Mouse (Mus musculus) midbrain, postnatal 0 days (tissue): Measurements from ENCODE around the gene Tpk1. TPM values are rescaled to one million over a fixed set of nuclear protein-coding genes. Genes with fewer than 3 reads are reported as not detected.

Experiments used
- ATAC-seq: fragments of 200-750 bp; cut with Nextera tagmentation; 2 replicates; pipeline ENCODE4 v1.8.0; 2017; ENCODE audit warnings: moderate number of reproducible peaks, mild to moderate bottlenecking, moderate TSS enrichment, moderate library complexity; ENCODE audit not compliant: low FRiP score
- DNase-seq: peaks from one replicate; pipeline ENCODE4 v3.0.0-alpha.2; 2015; ENCODE audit warnings: low spot score
- H3K27ac ChIP-seq: fragments of 300-500 bp; sonication (generic); 2 replicates; pipeline ENCODE4 v1.5.1; 2014; ENCODE audit warnings: low read depth, mild to moderate bottlenecking, low read length, mixed read lengths
- H3K27me3 ChIP-seq: fragments of 300-500 bp; sonication (generic); 2 replicates; pipeline ENCODE4 v1.6.1; 2014; ENCODE audit warnings: low read length, control low read depth, mixed read lengths; ENCODE audit not compliant: insufficient read depth
- H3K36me3 ChIP-seq: fragments of 300-500 bp; sonication (generic); 2 replicates; pipeline ENCODE4 v1.6.1; 2014; ENCODE audit warnings: low read length, control low read depth, mixed read lengths; ENCODE audit not compliant: insufficient read depth
- H3K4me1 ChIP-seq: fragments of 300-500 bp; sonication (generic); 2 replicates; pipeline ENCODE4 v1.6.1; 2014; ENCODE audit warnings: mild to moderate bottlenecking, control low read depth, antibody characterized with exemption, low read length, mixed read lengths; ENCODE audit not compliant: insufficient read depth
- H3K4me2 ChIP-seq: fragments of 300-500 bp; sonication (generic); 2 replicates; pipeline ENCODE4 v1.6.1; 2014; ENCODE audit warnings: low read depth, mild to moderate bottlenecking, low read length, mixed read lengths; ENCODE audit not compliant: poor library complexity, severe bottlenecking
- H3K4me3 ChIP-seq: fragments of 300-500 bp; sonication (generic); 2 replicates; pipeline ENCODE4 v1.5.1; 2014; ENCODE audit warnings: low read depth, mild to moderate bottlenecking, low read length, moderate library complexity
- H3K9ac ChIP-seq: fragments of 300-500 bp; sonication (generic); replicated peaks from 2 replicates; pipeline ENCODE4 v1.6.1; 2014; ENCODE audit warnings: mild to moderate bottlenecking, low read length, moderate library complexity, mixed read lengths; ENCODE audit not compliant: poor library complexity, severe bottlenecking
- H3K9me3 ChIP-seq: fragments of 300-500 bp; sonication (generic); 2 replicates; pipeline ENCODE4 v1.6.1; 2016; ENCODE audit warnings: low read length, control low read depth
- CTCF ChIP-seq: IDR thresholded peaks from 2 replicates; pipeline ENCODE4 v1.5.1; 2016; ENCODE audit warnings: antibody characterized with exemption, mild to moderate bottlenecking
- WGBS: fragments of 180-500 bp; shearing (Covaris S2); extraction: QIAGEN DNeasy Blood & Tissue Kit; methylation state at CpG from one replicate; pipeline ENCODE4 v1.1.7; 2014; 5-methylcytosine and 5-hydroxymethylcytosine counted together
- polyA plus RNA-seq: library from polyadenylated mRNA; unstranded; fragments of >200 nt; fragmentation: Nextera tagmentation; extraction: Ambion mirVana; gene quantifications from 2 replicates; pipeline ENCODE4 v1.2.1, GENCODE M21; 2015
- total RNA-seq: library from RNA; depleted of rRNA; stranded (reverse); fragments of >200 nt; gene quantifications from 2 replicates; pipeline ENCODE4 v1.2.3, GENCODE M21; 2014

The Tpk1 gene
- total and polyA plus RNA-seq, 2 experiments from 2014 or later: 4.4 to 6.0 TPM

- Histone ChIP-seq H3K4me3 (no peak overlapping the region), H3K4me1 (no peaks in the 10 kb centered on the region), H3K9ac (no peak overlapping the region), H3K4me2 (no peak overlapping the region), H3K9me3 (no peaks in the 10 kb centered on the region), H3K36me3 (no peaks in the 10 kb centered on the region), H3K27me3 (no peaks in the 10 kb centered on the region), H3K27ac (no peak overlapping the region)
- ATAC-seq (no peak), DNase-seq (no peak)
- TF ChIP-seq CTCF: no peak
- WGBS: 82% methylated on average over 1 of the region's 1 CpGs
Measured at GRCm38 (mm10) chr6:43551410-43551809, 114.7 kb downstream of the Tpk1 start.

GRCm38 (mm10) chr6:43546537-43546936 lies 119.5 kb downstream of the Tpk1 start:
- H3K27me3 ChIP-seq: no peaks in the 10 kb centered on the region
- WGBS: 85% methylated on average over 1 of the region's 1 CpGs
- no peaks in the 10 kb centered on the region for H3K9me3 ChIP-seq
- no peak overlapping the region for H3K4me3 ChIP-seq
- no peak overlapping the region for H3K27ac ChIP-seq
- H3K4me2 ChIP-seq: no peak overlapping the region
- H3K36me3 ChIP-seq: no peaks in the 10 kb centered on the region
- ATAC-seq: no peak
- no peaks in the 10 kb centered on the region for H3K4me1 ChIP-seq
- H3K9ac ChIP-seq: no peak overlapping the region
- no peak for DNase-seq
- TF ChIP-seq CTCF: no peak

- DNase-seq (peak; percentile 6), ATAC-seq (no peak)
- H3K36me3 ChIP-seq: no peaks in the 10 kb centered on the region
- H3K27me3 ChIP-seq: no peaks in the 10 kb centered on the region
- no peak overlapping the region for H3K4me2 ChIP-seq
- 81% methylated on average over 2 of the region's 2 CpGs for WGBS
- no peaks in the 10 kb centered on the region for H3K9me3 ChIP-seq
- H3K27ac ChIP-seq: no peak overlapping the region
- no peak overlapping the region for H3K4me3 ChIP-seq
- TF ChIP-seq CTCF: no peak
- no peaks in the 10 kb centered on the region for H3K4me1 ChIP-seq
- H3K9ac ChIP-seq: no peak overlapping the region
Measured at GRCm38 (mm10) chr6:43537252-43537870, 128.7 kb downstream of the Tpk1 start.

- H3K4me2 ChIP-seq: no peak overlapping the region
- H3K4me1 ChIP-seq: no peaks in the 10 kb centered on the region
- H3K27ac ChIP-seq: no peak overlapping the region
- H3K36me3 ChIP-seq: no peaks in the 10 kb centered on the region
- DNase-seq (no peak), ATAC-seq (no peak)
- 93% methylated on average over 2 of the region's 2 CpGs for WGBS
- no peaks in the 10 kb centered on the region for H3K9me3 ChIP-seq
- H3K4me3 ChIP-seq: no peak overlapping the region
- no peak for TF ChIP-seq CTCF
- no peaks in the 10 kb centered on the region for H3K27me3 ChIP-seq
- H3K9ac ChIP-seq: no peak overlapping the region
Measured at GRCm38 (mm10) chr6:43535459-43535858, 130.6 kb downstream of the Tpk1 start.

GRCm38 (mm10) chr6:43533323-43533722 lies 132.8 kb downstream of the Tpk1 start:
- DNase-seq: no peak

GRCm38 (mm10) chr6:43532822-43533221 lies 133.3 kb downstream of the Tpk1 start:
- H3K27ac ChIP-seq: no peak overlapping the region
- H3K4me1 ChIP-seq: no peaks in the 10 kb centered on the region
- no peaks in the 10 kb centered on the region for H3K36me3 ChIP-seq
- DNase-seq (no peak), ATAC-seq (no peak)
- H3K27me3 ChIP-seq: no peaks in the 10 kb centered on the region
- no peak overlapping the region for H3K4me2 ChIP-seq
- no peak overlapping the region for H3K9ac ChIP-seq
- 88% methylated on average over 3 of the region's 3 CpGs for WGBS
- H3K4me3 ChIP-seq: no peak overlapping the region
- no peaks in the 10 kb centered on the region for H3K9me3 ChIP-seq
- TF ChIP-seq CTCF: no peak

More at GRCm38 (mm10) chr6:43533323-43533722, 132.8 kb downstream of the Tpk1 start:
- TF ChIP-seq CTCF: no peak
- H3K27me3 ChIP-seq: no peaks in the 10 kb centered on the region
- H3K4me1 ChIP-seq: no peaks in the 10 kb centered on the region
- no peaks in the 10 kb centered on the region for H3K9me3 ChIP-seq
- H3K27ac ChIP-seq: no peak overlapping the region
- H3K4me3 ChIP-seq: no peak overlapping the region
- no peak overlapping the region for H3K4me2 ChIP-seq
- H3K9ac ChIP-seq: no peak overlapping the region
- H3K36me3 ChIP-seq: no peaks in the 10 kb centered on the region
- ATAC-seq: no peak
